22 mouse cellular contexts compared by ENCODE assay signal in genomic region chr6:91865601-91866000, GRCm38 (mm10). TPM values are rescaled to one million over a fixed set of nuclear protein-coding genes. Genes with fewer than 3 reads are reported as not detected.
DNase-seq lines count a peak whose midpoint lies in the region; ATAC-seq and TF ChIP-seq lines count a peak whose summit lies in the region.
"Had no signal": no experiment of that assay in that cellular context is flagged by ENCODE, and none has a peak within 500 bp of the region (broad histone marks: within the 10 kb centered on the region; RNA-seq: fewer than 3 reads in every experiment).

No protein-coding gene starts in this region.

- H3K36me3 ChIP-seq in thymus, adult 2 months (ENCODE audit: control insufficient read depth, insufficient read depth, low read length), result no peaks in the 10 kb centered on the region
- no peaks in the 10 kb centered on the region for H3K36me3 ChIP-seq in hindbrain, embryonic 13.5 days
- H3K36me3 ChIP-seq: limb, embryonic 12.5 days; neural tube, embryonic 13.5 days had no signal

- H3K27ac ChIP-seq in thymus, adult 2 months (ENCODE audit: control insufficient read depth, insufficient read depth, low read length), result peak overlapping the region; percentile 52; the same call in 1 of the 2 replicates
- H3K27ac ChIP-seq in hindbrain, embryonic 13.5 days, result no peak overlapping the region
- H3K27ac ChIP-seq: forebrain, embryonic 13.5 days; hindbrain, postnatal 0 days; limb, embryonic 12.5 days; liver, embryonic 14.5 days; neural tube, embryonic 13.5 days; stomach, postnatal 0 days had no signal

- intact Hi-C loops in left cerebral cortex, postnatal 36 days (cut with DNase I), result no loop called here

- no peak for TF ChIP-seq CTCF in thymus, adult 2 months (IDR thresholded peaks at IDR 0.05; ENCODE audit: borderline replicate concordance, control insufficient read depth, extremely low read depth, insufficient read depth, low read length, poor library complexity)

- no peak for TF ChIP-seq POLR2A in thymus, adult 2 months (IDR thresholded peaks at IDR 0.05; ENCODE audit: control insufficient read depth, extremely low read depth, insufficient read depth, low read length, poor library complexity)

- peaks cover 16% of the 10 kb centered on the region for H3K4me1 ChIP-seq in thymus, adult 2 months (replicated peaks; ENCODE audit: control insufficient read depth, insufficient read depth, low read length)
- no peaks in the 10 kb centered on the region for H3K4me1 ChIP-seq in hindbrain, embryonic 13.5 days (replicated peaks)
- H3K4me1 ChIP-seq: forebrain, embryonic 13.5 days; limb, embryonic 12.5 days; neural tube, embryonic 13.5 days had no signal

- H3K9ac ChIP-seq in hindbrain, embryonic 13.5 days, result no peak overlapping the region
- H3K9ac ChIP-seq: forebrain, embryonic 13.5 days; limb, embryonic 12.5 days; liver, embryonic 14.5 days; neural tube, embryonic 13.5 days had no signal

- peak; percentile 96 for ATAC-seq in frontal cortex, adult (ENCODE audit: low TSS enrichment)
- no peak for ATAC-seq in hindbrain, embryonic 13.5 days (ENCODE audit: low FRiP score)
- ATAC-seq: forebrain, embryonic 13.5 days; hindbrain, postnatal 0 days; lung, postnatal 0 days had no signal

- H3K4me2 ChIP-seq in hindbrain, embryonic 13.5 days, result no peak overlapping the region
- H3K4me2 ChIP-seq: forebrain, embryonic 13.5 days; limb, embryonic 12.5 days; neural tube, embryonic 13.5 days had no signal

- 44% methylated on average over 11 of the region's 11 CpGs for WGBS in thymus, adult 2 months
- 88% methylated on average over 11 of the region's 11 CpGs for WGBS in hindbrain, embryonic 13.5 days

- H3K4me3 ChIP-seq in thymus, adult 2 months (ENCODE audit: control insufficient read depth, insufficient read depth, low read length), result no peak overlapping the region
- H3K4me3 ChIP-seq in hindbrain, embryonic 13.5 days, result no peak overlapping the region
- H3K4me3 ChIP-seq: forebrain, embryonic 13.5 days; limb, embryonic 12.5 days; neural tube, embryonic 13.5 days had no signal

- DNase-seq in frontal cortex, postnatal 10 days (ENCODE audit: low spot score in 2 of 2), result no peak
- peak; percentile 14 for DNase-seq in thymus, adult 2 months
- DNase-seq in thymus, postnatal 10 days (ENCODE audit: low spot score in 2 of 2), result no peak
- peak; percentile 60 to 61 for DNase-seq in left cerebral cortex, postnatal 36 days (ENCODE audit: low spot score in 2 of 2)
- DNase-seq in urinary bladder, adult 2 months (ENCODE audit: low spot score), result no peak
- DNase-seq in c-Kit-positive CD71-positive TER-119-positive erythroid progenitor cells, embryonic 14.5 days (ENCODE audit: low spot score), result no peak
- DNase-seq: cerebellum, adult 8-10 months; embryo, embryonic 11 days; gastrocnemius, postnatal 10 days; heart, postnatal 36 days; kidney, adult 2 months; spleen, adult 18-20 months had no signal

- no peaks in the 10 kb centered on the region for H3K9me3 ChIP-seq in hindbrain, embryonic 13.5 days
- H3K9me3 ChIP-seq: forebrain, embryonic 13.5 days; neural tube, embryonic 13.5 days had no signal

- H3K27me3 ChIP-seq in thymus, adult 2 months (ENCODE audit: control insufficient read depth, insufficient read depth, low read length), result no peaks in the 10 kb centered on the region
- no peaks in the 10 kb centered on the region for H3K27me3 ChIP-seq in hindbrain, embryonic 13.5 days
- H3K27me3 ChIP-seq: neural tube, embryonic 13.5 days had no signal

RNA-seq across cellular contexts. Expression of gene Ccdc174, which starts 12.3 kb away (rescaled TPM):
- polyA plus RNA-seq in thymus, adult 2 months (2012; rRNA removed), result 7.2 and 7.8 TPM in 2 replicates
- 10 to 100 TPM; 18.7 to 27.1 TPM for total RNA-seq in left cerebral cortex, postnatal 36 days (2021)
- polyA plus RNA-seq in urinary bladder, adult 2 months (2012; rRNA removed), result 13.1 and 14.2 TPM in 2 replicates
- 50.5 TPM in 2 replicates for polyA plus RNA-seq in hindbrain, embryonic 13.5 days (2015; fragmentation: Nextera tagmentation; extraction: Ambion mirVana)

RNA-seq across cellular contexts. Expression of gene 4930590J08Rik, which starts 37.0 kb away (rescaled TPM):
- 1.1 and 1.4 TPM in 2 replicates for polyA plus RNA-seq in thymus, adult 2 months (2012; rRNA removed)
- total RNA-seq in left cerebral cortex, postnatal 36 days (2021), result 1 to 10 TPM; 2.6 to 3.2 TPM
- 0.37 and 0.69 TPM in 2 replicates for polyA plus RNA-seq in urinary bladder, adult 2 months (2012; rRNA removed)
- polyA plus RNA-seq in hindbrain, embryonic 13.5 days (2015; fragmentation: Nextera tagmentation; extraction: Ambion mirVana), result 1.2 and 1.4 TPM in 2 replicates

RNA-seq across cellular contexts. Expression of gene Grip2, which starts 38.6 kb away (rescaled TPM):
- 0.46 and 1.4 TPM in 2 replicates for polyA plus RNA-seq in thymus, adult 2 months (2012; rRNA removed)
- total RNA-seq in left cerebral cortex, postnatal 36 days (2021), result 10 to 100 TPM; 15.6 to 20.5 TPM
- 2.2 and 2.3 TPM in 2 replicates for polyA plus RNA-seq in urinary bladder, adult 2 months (2012; rRNA removed)
- polyA plus RNA-seq in hindbrain, embryonic 13.5 days (2015; fragmentation: Nextera tagmentation; extraction: Ambion mirVana), result 4.3 and 4.6 TPM in 2 replicates
- total RNA-seq: megakaryocyte-erythroid progenitor cell, adult 5-6 weeks had no signal

Comparison
In these comparisons a context has a peak if more than half of its experiments do, and no peak if none do; other contexts are left out.
1. DNase-seq: peak in thymus, adult 2 months (single experiment) and left cerebral cortex, postnatal 36 days (2 of 2); none in frontal cortex, postnatal 10 days (0 of 2), thymus, postnatal 10 days (0 of 2), urinary bladder, adult 2 months (single experiment) and c-Kit-positive CD71-positive TER-119-positive erythroid progenitor cells, embryonic 14.5 days (single experiment).